Mouse (Mus musculus): ENCODE results near the gene Prss45. TPM values are rescaled to one million over a fixed set of nuclear protein-coding genes. Genes with fewer than 3 reads are reported as not detected.

Prss45 gene
- polyA plus RNA-seq, 1 experiment from 2014 or later: not detected

GRCm38 (mm10) chr9:110871030-110871429, 36.6 kb downstream of the Prss45 start:
- Histone ChIP-seq H3K27ac (no peak overlapping the region), H3K36me3 (ENCODE audit: insufficient read depth, low read length) (no peaks in the 10 kb centered on the region), H3K4me1 (replicated peaks; ENCODE audit: insufficient read depth, low read length) (0 out of 2 replicates have a peak, but pooled peaks cover 6% of the 10 kb centered on the region), H3K9me3 (replicated peaks; ENCODE audit: low read length) (no peaks in the 10 kb centered on the region), H3K4me2 (ENCODE audit: low read length) (no peak overlapping the region), H3K4me3 (replicated peaks; ENCODE audit: low read depth, low read length) (no peak overlapping the region), H3K27me3 (ENCODE audit: insufficient read depth, low read length) (no peaks in the 10 kb centered on the region), H3K9ac (ENCODE audit: low read depth, low read length) (no peak overlapping the region)
- peak; percentile 59 for DNase-seq (ENCODE audit: low spot score)
- 20% methylated on average over 7 of the region's 7 CpGs for WGBS
- TF ChIP-seq CTCF (IDR thresholded peaks at IDR 0.05; ENCODE audit: low read depth): peak; percentile 81
- no peak for ATAC-seq (replicated peaks; ENCODE audit: low FRiP score, low read depth)

GRCm38 (mm10) chr9:110873681-110874659, 39.6 kb downstream of the Prss45 start:
- no peaks in the 10 kb centered on the region for H3K36me3 ChIP-seq (ENCODE audit: insufficient read depth, low read length)
- TF ChIP-seq CTCF (IDR thresholded peaks at IDR 0.05; ENCODE audit: low read depth): peak; percentile 29; the same call in 1 of the 2 replicates
- no peaks in the 10 kb centered on the region for H3K9me3 ChIP-seq (replicated peaks; ENCODE audit: low read length)
- no peak overlapping the region for H3K27ac ChIP-seq
- WGBS: 9% methylated on average over 40 of the region's 40 CpGs
- 0 out of 2 replicates have a peak, but pooled peaks cover 6% of the 10 kb centered on the region for H3K4me1 ChIP-seq (replicated peaks; ENCODE audit: insufficient read depth, low read length)
- no peaks in the 10 kb centered on the region for H3K27me3 ChIP-seq (ENCODE audit: insufficient read depth, low read length)
- H3K4me3 ChIP-seq (replicated peaks; ENCODE audit: low read depth, low read length): peak overlapping the region; percentile 21
- H3K9ac ChIP-seq (ENCODE audit: low read depth, low read length): peak overlapping the region; percentile 44; the same call in 1 of the 2 replicates
- H3K4me2 ChIP-seq (ENCODE audit: low read length): peak overlapping the region; percentile 51
- DNase-seq (ENCODE audit: low spot score) (peak; percentile 68), ATAC-seq (replicated peaks; ENCODE audit: low FRiP score, low read depth) (peak; percentile 19; the same call in 1 of the 2 replicates)

GRCm38 (mm10) chr9:110874660-110875191, 40.3 kb downstream of the Prss45 start:
- Histone ChIP-seq H3K9ac (ENCODE audit: low read depth, low read length) (no peak overlapping the region), H3K9me3 (replicated peaks; ENCODE audit: low read length) (no peaks in the 10 kb centered on the region), H3K27me3 (ENCODE audit: insufficient read depth, low read length) (no peaks in the 10 kb centered on the region), H3K4me3 (replicated peaks; ENCODE audit: low read depth, low read length) (no peak overlapping the region), H3K4me2 (ENCODE audit: low read length) (no peak overlapping the region), H3K4me1 (replicated peaks; ENCODE audit: insufficient read depth, low read length) (0 out of 2 replicates have a peak, but pooled peaks cover 8% of the 10 kb centered on the region), H3K36me3 (ENCODE audit: insufficient read depth, low read length) (no peaks in the 10 kb centered on the region), H3K27ac (no peak overlapping the region)
- ATAC-seq (replicated peaks; ENCODE audit: low FRiP score, low read depth) (no peak), DNase-seq (ENCODE audit: low spot score) (no peak)
- TF ChIP-seq CTCF (IDR thresholded peaks at IDR 0.05; ENCODE audit: low read depth): no peak
- 17% methylated on average over 3 of the region's 3 CpGs for WGBS

- no peak overlapping the region for H3K9ac ChIP-seq (ENCODE audit: low read depth, low read length)
- H3K4me3 ChIP-seq (replicated peaks; ENCODE audit: low read depth, low read length): no peak overlapping the region
- H3K36me3 ChIP-seq (ENCODE audit: insufficient read depth, low read length): no peaks in the 10 kb centered on the region
- H3K9me3 ChIP-seq (replicated peaks; ENCODE audit: low read length): no peaks in the 10 kb centered on the region
- TF ChIP-seq CTCF (IDR thresholded peaks at IDR 0.05; ENCODE audit: low read depth): no peak
- H3K27me3 ChIP-seq (ENCODE audit: insufficient read depth, low read length): no peaks in the 10 kb centered on the region
- H3K27ac ChIP-seq: no peak overlapping the region
- WGBS: 46% methylated on average over 5 of the region's 6 CpGs
- H3K4me2 ChIP-seq (ENCODE audit: low read length): no peak overlapping the region
- ATAC-seq (replicated peaks; ENCODE audit: low FRiP score, low read depth): no peak
- no peak for DNase-seq (ENCODE audit: low spot score)
- H3K4me1 ChIP-seq (replicated peaks; ENCODE audit: insufficient read depth, low read length): 0 out of 2 replicates have a peak, but pooled peaks cover 11% of the 10 kb centered on the region
Observed at GRCm38 (mm10) chr9:110875288-110875695, 40.9 kb downstream of the Prss45 start.

GRCm38 (mm10) chr9:110877353-110877752, 43.0 kb downstream of the Prss45 start:
- no peaks in the 10 kb centered on the region for H3K36me3 ChIP-seq (ENCODE audit: insufficient read depth, low read length)
- no peak for TF ChIP-seq CTCF (IDR thresholded peaks at IDR 0.05; ENCODE audit: low read depth)
- H3K9me3 ChIP-seq (replicated peaks; ENCODE audit: low read length): no peaks in the 10 kb centered on the region
- no peak overlapping the region for H3K4me2 ChIP-seq (ENCODE audit: low read length)
- no peak overlapping the region for H3K4me3 ChIP-seq (replicated peaks; ENCODE audit: low read depth, low read length)
- no peak overlapping the region for H3K9ac ChIP-seq (ENCODE audit: low read depth, low read length)
- H3K27ac ChIP-seq: no peak overlapping the region
- WGBS: 73% methylated on average over 1 of the region's 1 CpGs
- H3K4me1 ChIP-seq (replicated peaks; ENCODE audit: insufficient read depth, low read length): peaks cover 16% of the 10 kb centered on the region; the same call in 1 of the 2 replicates
- DNase-seq (ENCODE audit: low spot score): no peak
- H3K27me3 ChIP-seq (ENCODE audit: insufficient read depth, low read length): no peaks in the 10 kb centered on the region
- no peak for ATAC-seq (replicated peaks; ENCODE audit: low FRiP score, low read depth)

GRCm38 (mm10) chr9:110877888-110878287, 43.5 kb downstream of the Prss45 start:
- H3K27me3 ChIP-seq (ENCODE audit: insufficient read depth, low read length): no peaks in the 10 kb centered on the region
- H3K4me2 ChIP-seq (ENCODE audit: low read length): no peak overlapping the region
- DNase-seq (ENCODE audit: low spot score) (no peak), ATAC-seq (replicated peaks; ENCODE audit: low FRiP score, low read depth) (no peak)
- H3K9me3 ChIP-seq (replicated peaks; ENCODE audit: low read length): no peaks in the 10 kb centered on the region
- WGBS: 84% methylated on average over 5 of the region's 5 CpGs
- H3K4me3 ChIP-seq (replicated peaks; ENCODE audit: low read depth, low read length): no peak overlapping the region
- H3K4me1 ChIP-seq (replicated peaks; ENCODE audit: insufficient read depth, low read length): peaks cover 16% of the 10 kb centered on the region; the same call in 1 of the 2 replicates
- no peak overlapping the region for H3K27ac ChIP-seq
- H3K9ac ChIP-seq (ENCODE audit: low read depth, low read length): no peak overlapping the region
- TF ChIP-seq CTCF (IDR thresholded peaks at IDR 0.05; ENCODE audit: low read depth): no peak
- H3K36me3 ChIP-seq (ENCODE audit: insufficient read depth, low read length): no peaks in the 10 kb centered on the region

Data from kidney, postnatal 0 days (tissue).